Mouse (Mus musculus) MEL (cell line): ENCODE measurements around the gene Cemip.

Experiments
- CTCF ChIP-seq, 3 experiments: IDR thresholded peaks in 2 of 3; conservative IDR thresholded peaks in 1 of 3; 2 replicates each; pipeline ENCODE4 v1.5.1; 2011 to 2012; ENCODE audit warnings: low read length in 3 of 3, low read depth in 2 of 3, mild to moderate bottlenecking in 2 of 3, improper control_type of control experiment in 1 of 3, inconsistent platforms in 1 of 3, mixed read lengths in 1 of 3, moderate library complexity in 1 of 3; ENCODE audit not compliant: control insufficient read depth in 1 of 3, insufficient read depth in 1 of 3, poor library complexity in 1 of 3, severe bottlenecking in 1 of 3
- EP300 ChIP-seq, 2 experiments: IDR thresholded peaks; 2 replicates each; pipeline ENCODE4 v1.6.1; 2011; ENCODE audit warnings: improper control_type of control experiment in 2 of 2, low read length in 2 of 2, low read depth in 1 of 2, mild to moderate bottlenecking in 1 of 2
- POLR2AphosphoS5 ChIP-seq: IDR thresholded peaks from 2 replicates; pipeline ENCODE4 v1.6.1; 2012; ENCODE audit warnings: low read depth, borderline replicate concordance, mild to moderate bottlenecking, inconsistent platforms, low read length, moderate library complexity, mixed read lengths
- USF1 ChIP-seq: IDR thresholded peaks from 2 replicates; pipeline ENCODE4 v1.6.1; 2014; ENCODE audit warnings: low read depth, mild to moderate bottlenecking, inconsistent platforms, low read length, improper control_type of control experiment, moderate library complexity

- TF ChIP-seq USF1 (no peak), CTCF (IDR thresholded peaks at IDR 0.05 in 2 of 3, conservative IDR thresholded peaks at IDR 0.05 in 1 of 3; ENCODE audit: control insufficient read depth in 1 of 3, insufficient read depth in 1 of 3, low read depth in 2 of 3, low read length in 3 of 3, poor library complexity in 1 of 3, severe bottlenecking in 1 of 3) (no peak), POLR2AphosphoS5 (no peak), EP300 (IDR thresholded peaks at IDR 0.05; ENCODE audit: low read depth in 1 of 2, low read length in 2 of 2) (peak; percentile 6 to 23; a peak in 2 of 4 replicates)
These were observed 183.8 kb downstream of the Cemip start for GRCm38 (mm10) chr7:83902296-83903145.
